Mouse (Mus musculus): ENCODE measurements at regions not wholly inside any gene's neighbourhood (a gene's known extent, or its start where the extent isn't known, plus 50 kb on each side); places are given as distances from the start of the nearest gene placed in this dataset.

GRCm38 (mm10) chr1:23231522-23231921 is 129.5 kb upstream of the 4933415F23Rik start:
- 32% methylated on average over 1 of the region's 1 CpGs for WGBS
- no peaks in the 10 kb centered on the region for H3K36me3 ChIP-seq (ENCODE audit: control insufficient read depth, insufficient read depth, low read length)
- H3K27ac ChIP-seq (ENCODE audit: low read depth, low read length): no peak overlapping the region
- H3K27me3 ChIP-seq (replicated peaks; ENCODE audit: control insufficient read depth, insufficient read depth, low read length): no peaks in the 10 kb centered on the region
- H3K4me1 ChIP-seq (ENCODE audit: control insufficient read depth, insufficient read depth, low read depth, low read length): no peaks in the 10 kb centered on the region
- H3K4me2 ChIP-seq (ENCODE audit: low read length): no peak overlapping the region
- no peak overlapping the region for H3K4me3 ChIP-seq (ENCODE audit: low read length)
- 0 out of 2 replicates have a peak, but pooled peaks have one; percentile 40 for ATAC-seq
- H3K9ac ChIP-seq (ENCODE audit: low read depth, low read length): no peak overlapping the region
- no peaks in the 10 kb centered on the region for H3K9me3 ChIP-seq (ENCODE audit: control insufficient read depth, low read length)

- no peaks in the 10 kb centered on the region for H3K36me3 ChIP-seq (ENCODE audit: control insufficient read depth, insufficient read depth, low read length)
- H3K27me3 ChIP-seq (replicated peaks; ENCODE audit: control insufficient read depth, insufficient read depth, low read length): no peaks in the 10 kb centered on the region
- no peak overlapping the region for H3K4me3 ChIP-seq (ENCODE audit: low read length)
- 76% methylated on average over 6 of the region's 6 CpGs for WGBS
- no peaks in the 10 kb centered on the region for H3K9me3 ChIP-seq (ENCODE audit: control insufficient read depth, low read length)
- no peak for ATAC-seq
- no peak overlapping the region for H3K4me2 ChIP-seq (ENCODE audit: low read length)
- no peak overlapping the region for H3K27ac ChIP-seq (ENCODE audit: low read depth, low read length)
- H3K4me1 ChIP-seq (ENCODE audit: control insufficient read depth, insufficient read depth, low read depth, low read length): no peaks in the 10 kb centered on the region
- H3K9ac ChIP-seq (ENCODE audit: low read depth, low read length): no peak overlapping the region
These were observed 126.4 kb upstream of the 4933415F23Rik start for GRCm38 (mm10) chr1:23228478-23228877.

DNA sequence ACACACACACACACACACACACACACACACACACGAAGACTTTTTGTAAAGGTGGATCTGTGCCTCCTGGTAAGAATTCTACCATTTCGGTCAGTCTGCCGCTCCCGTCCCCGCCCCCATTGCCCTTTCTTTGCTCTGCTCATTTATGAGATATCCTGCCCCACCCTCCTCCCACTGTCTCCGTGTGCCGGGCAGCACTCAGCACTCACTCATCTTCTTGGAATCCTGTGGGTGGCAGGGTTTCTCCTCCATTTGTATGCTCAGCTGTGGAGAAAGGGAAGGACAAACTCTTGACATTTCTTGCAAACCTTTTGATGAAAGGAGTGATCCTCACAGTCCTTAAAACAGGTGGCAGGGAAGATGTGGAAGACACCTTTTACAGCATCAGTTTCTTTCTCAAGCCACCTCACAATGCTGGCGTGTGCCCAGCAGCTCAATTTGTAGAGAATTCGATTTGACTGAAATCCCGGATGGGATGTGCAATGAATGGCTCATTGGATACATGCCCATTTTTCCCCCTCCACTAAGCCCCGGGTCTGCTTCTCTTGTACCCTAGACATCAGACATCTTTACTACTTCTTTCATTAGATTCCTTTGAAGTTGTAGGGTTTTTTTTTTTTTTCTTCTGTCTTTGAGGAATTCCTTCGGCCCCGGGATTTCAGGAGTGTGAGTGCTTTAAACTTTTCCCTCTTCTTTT is 112.6 kb upstream of the 4933415F23Rik start:
- H3K27ac ChIP-seq (ENCODE audit: low read depth, low read length): no peak overlapping the region
- no peaks in the 10 kb centered on the region for H3K36me3 ChIP-seq (ENCODE audit: control insufficient read depth, insufficient read depth, low read length)
- no peak overlapping the region for H3K4me3 ChIP-seq (ENCODE audit: low read length)
- no peaks in the 10 kb centered on the region for H3K4me1 ChIP-seq (ENCODE audit: control insufficient read depth, insufficient read depth, low read depth, low read length)
- no peaks in the 10 kb centered on the region for H3K9me3 ChIP-seq (ENCODE audit: control insufficient read depth, low read length)
- H3K4me2 ChIP-seq (ENCODE audit: low read length): peak overlapping the region; percentile 16
- H3K27me3 ChIP-seq (replicated peaks; ENCODE audit: control insufficient read depth, insufficient read depth, low read length): no peaks in the 10 kb centered on the region
- no peak overlapping the region for H3K9ac ChIP-seq (ENCODE audit: low read depth, low read length)
- no peak for ATAC-seq
- 64% methylated on average over 13 of the region's 13 CpGs for WGBS

DNA sequence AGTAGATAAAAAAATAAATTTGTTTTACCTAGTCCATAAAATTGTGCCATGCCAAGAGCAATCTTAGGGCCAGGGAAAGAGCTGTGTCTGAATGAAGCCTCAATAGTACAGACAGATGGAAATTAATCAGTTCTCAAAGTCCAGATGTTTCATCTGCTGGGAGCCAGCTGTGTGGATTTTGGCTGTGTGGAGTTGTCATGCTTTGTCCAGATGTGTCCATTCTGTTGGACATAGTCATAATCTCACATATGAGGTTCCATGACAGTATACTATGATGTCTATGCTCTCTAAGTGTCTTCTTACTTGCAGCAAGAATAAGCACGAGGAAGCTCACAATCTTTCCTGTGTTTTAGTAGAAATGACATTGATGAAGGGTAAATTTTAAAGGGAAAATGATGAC is 105.8 kb upstream of the 4933415F23Rik start:
- H3K9me3 ChIP-seq (ENCODE audit: control insufficient read depth, low read length): no peaks in the 10 kb centered on the region
- no peak overlapping the region for H3K4me3 ChIP-seq (ENCODE audit: low read length)
- no peak overlapping the region for H3K4me2 ChIP-seq (ENCODE audit: low read length)
- no peaks in the 10 kb centered on the region for H3K27me3 ChIP-seq (replicated peaks; ENCODE audit: control insufficient read depth, insufficient read depth, low read length)
- no peak for ATAC-seq
- H3K27ac ChIP-seq (ENCODE audit: low read depth, low read length): no peak overlapping the region
- H3K4me1 ChIP-seq (ENCODE audit: control insufficient read depth, insufficient read depth, low read depth, low read length): no peaks in the 10 kb centered on the region
- WGBS: 72% methylated on average over 1 of the region's 1 CpGs
- H3K9ac ChIP-seq (ENCODE audit: low read depth, low read length): no peak overlapping the region
- H3K36me3 ChIP-seq (ENCODE audit: control insufficient read depth, insufficient read depth, low read length): no peaks in the 10 kb centered on the region

DNA sequence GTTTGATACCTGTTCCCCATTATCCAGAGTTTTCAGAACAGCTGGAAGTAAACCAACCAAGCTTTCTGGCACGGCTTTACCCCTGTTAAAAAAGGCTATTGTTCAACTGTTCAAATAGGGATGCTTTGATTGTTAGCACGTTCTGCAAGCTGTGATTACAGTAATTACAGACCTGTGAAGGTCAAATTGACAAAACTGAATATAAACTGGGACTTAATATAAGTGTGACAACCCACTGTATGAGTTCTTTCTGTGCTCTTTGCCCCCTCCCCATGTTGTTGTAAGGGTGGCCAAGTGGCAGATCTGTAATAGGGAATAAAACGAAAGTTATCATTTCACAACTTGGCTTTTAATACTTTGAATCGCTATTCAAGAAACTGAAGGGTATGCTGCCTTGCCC is 105.0 kb upstream of the 4933415F23Rik start:
- 67% methylated on average over 4 of the region's 4 CpGs for WGBS
- Histone ChIP-seq H3K4me1 (ENCODE audit: control insufficient read depth, insufficient read depth, low read depth, low read length) (no peaks in the 10 kb centered on the region), H3K36me3 (ENCODE audit: control insufficient read depth, insufficient read depth, low read length) (no peaks in the 10 kb centered on the region), H3K27me3 (replicated peaks; ENCODE audit: control insufficient read depth, insufficient read depth, low read length) (no peaks in the 10 kb centered on the region), H3K4me3 (ENCODE audit: low read length) (no peak overlapping the region), H3K4me2 (ENCODE audit: low read length) (no peak overlapping the region), H3K9ac (ENCODE audit: low read depth, low read length) (no peak overlapping the region), H3K27ac (ENCODE audit: low read depth, low read length) (no peak overlapping the region), H3K9me3 (ENCODE audit: control insufficient read depth, low read length) (no peaks in the 10 kb centered on the region)
- ATAC-seq: no peak

DNA sequence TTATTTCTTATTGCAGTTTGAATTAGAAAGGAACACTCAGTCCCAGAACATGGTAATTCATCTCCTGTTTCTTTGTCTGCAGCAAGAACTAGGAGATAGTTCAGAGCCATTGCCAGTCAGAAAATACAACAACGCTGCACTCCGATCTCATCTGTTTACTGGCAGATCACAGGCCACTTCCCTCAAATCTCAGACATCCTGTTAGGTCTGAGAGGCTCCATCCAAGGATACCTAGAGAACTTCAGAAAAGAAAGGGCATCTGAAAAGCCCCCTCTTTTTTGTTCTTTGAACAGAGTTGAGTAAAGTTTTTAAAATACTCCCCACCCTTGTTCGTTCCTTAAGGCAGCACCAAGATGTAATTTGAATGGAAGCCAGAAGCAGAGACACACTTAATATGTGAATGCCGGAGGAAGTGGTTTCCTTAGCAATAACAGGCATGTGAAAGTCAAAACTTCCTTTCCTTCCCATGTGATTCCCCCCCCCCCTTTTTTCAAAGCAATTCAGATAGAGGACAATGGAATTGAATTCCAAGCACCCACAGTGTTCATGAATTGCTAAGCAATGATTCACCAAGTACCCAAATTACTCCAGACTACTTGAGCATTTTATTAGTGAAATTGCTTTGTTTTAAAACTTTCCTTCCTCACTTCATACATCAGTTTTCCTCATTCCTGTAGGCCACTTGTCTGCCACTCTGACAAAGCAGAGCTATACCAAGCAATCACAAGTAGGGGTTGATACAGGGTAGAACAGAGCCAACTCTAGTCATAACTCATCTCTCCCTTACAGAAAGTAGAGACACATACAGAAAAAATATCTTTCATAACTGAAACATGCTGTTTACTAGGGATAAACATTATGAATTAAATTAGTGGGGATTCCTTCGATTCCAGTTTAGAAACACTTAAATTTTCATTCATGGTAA is 100.7 kb upstream of the 4933415F23Rik start:
- H3K36me3 ChIP-seq (ENCODE audit: control insufficient read depth, insufficient read depth, low read length): no peaks in the 10 kb centered on the region
- no peaks in the 10 kb centered on the region for H3K9me3 ChIP-seq (ENCODE audit: control insufficient read depth, low read length)
- H3K4me3 ChIP-seq (ENCODE audit: low read length): no peak overlapping the region
- no peaks in the 10 kb centered on the region for H3K27me3 ChIP-seq (replicated peaks; ENCODE audit: control insufficient read depth, insufficient read depth, low read length)
- peak overlapping the region; percentile 29; the same call in 1 of the 2 replicates for H3K27ac ChIP-seq (ENCODE audit: low read depth, low read length)
- WGBS: 41% methylated on average over 5 of the region's 5 CpGs
- H3K9ac ChIP-seq (ENCODE audit: low read depth, low read length): no peak overlapping the region
- no peaks in the 10 kb centered on the region for H3K4me1 ChIP-seq (ENCODE audit: control insufficient read depth, insufficient read depth, low read depth, low read length)
- no peak overlapping the region for H3K4me2 ChIP-seq (ENCODE audit: low read length)
- no peak; the same call in 1 of the 2 replicates for ATAC-seq

DNA sequence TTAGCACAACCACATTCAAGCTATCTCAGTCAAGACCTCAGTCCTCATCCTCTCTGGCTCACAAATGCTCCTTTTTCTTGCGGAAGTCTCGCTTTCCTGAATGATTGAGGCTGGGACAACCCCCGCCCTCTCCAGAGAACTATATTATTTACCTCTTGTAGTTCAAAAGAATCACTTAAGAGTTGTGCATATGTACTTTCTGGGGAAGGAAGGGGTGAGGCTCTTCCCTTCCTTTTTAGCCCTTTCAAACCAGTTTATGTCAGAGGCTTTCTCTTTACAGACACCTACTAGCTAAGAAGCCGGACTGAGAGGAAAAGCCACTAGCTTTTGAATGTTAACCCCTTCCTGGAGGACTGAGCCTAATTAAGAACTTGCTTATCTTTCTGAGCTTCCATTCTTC is 98.4 kb upstream of the 4933415F23Rik start:
- Histone ChIP-seq H3K4me1 (ENCODE audit: control insufficient read depth, insufficient read depth, low read depth, low read length) (no peaks in the 10 kb centered on the region), H3K27me3 (replicated peaks; ENCODE audit: control insufficient read depth, insufficient read depth, low read length) (no peaks in the 10 kb centered on the region), H3K27ac (ENCODE audit: low read depth, low read length) (no peak overlapping the region), H3K36me3 (ENCODE audit: control insufficient read depth, insufficient read depth, low read length) (no peaks in the 10 kb centered on the region), H3K9ac (ENCODE audit: low read depth, low read length) (no peak overlapping the region), H3K4me2 (ENCODE audit: low read length) (no peak overlapping the region), H3K9me3 (ENCODE audit: control insufficient read depth, low read length) (no peaks in the 10 kb centered on the region), H3K4me3 (ENCODE audit: low read length) (no peak overlapping the region)
- 64% methylated on average over 4 of the region's 4 CpGs for WGBS
- no peak for ATAC-seq

GRCm38 (mm10) chr1:23190316-23191005 is 88.4 kb upstream of the 4933415F23Rik start:
- no peaks in the 10 kb centered on the region for H3K36me3 ChIP-seq (ENCODE audit: control insufficient read depth, insufficient read depth, low read length)
- H3K4me1 ChIP-seq (ENCODE audit: control insufficient read depth, insufficient read depth, low read depth, low read length): no peaks in the 10 kb centered on the region
- no peak for ATAC-seq
- H3K4me2 ChIP-seq (ENCODE audit: low read length): no peak overlapping the region
- H3K9me3 ChIP-seq (ENCODE audit: control insufficient read depth, low read length): no peaks in the 10 kb centered on the region
- no peak overlapping the region for H3K9ac ChIP-seq (ENCODE audit: low read depth, low read length)
- 82% methylated on average over 3 of the region's 3 CpGs for WGBS
- no peak overlapping the region for H3K4me3 ChIP-seq (ENCODE audit: low read length)
- no peak overlapping the region for H3K27ac ChIP-seq (ENCODE audit: low read depth, low read length)
- no peaks in the 10 kb centered on the region for H3K27me3 ChIP-seq (replicated peaks; ENCODE audit: control insufficient read depth, insufficient read depth, low read length)

DNA sequence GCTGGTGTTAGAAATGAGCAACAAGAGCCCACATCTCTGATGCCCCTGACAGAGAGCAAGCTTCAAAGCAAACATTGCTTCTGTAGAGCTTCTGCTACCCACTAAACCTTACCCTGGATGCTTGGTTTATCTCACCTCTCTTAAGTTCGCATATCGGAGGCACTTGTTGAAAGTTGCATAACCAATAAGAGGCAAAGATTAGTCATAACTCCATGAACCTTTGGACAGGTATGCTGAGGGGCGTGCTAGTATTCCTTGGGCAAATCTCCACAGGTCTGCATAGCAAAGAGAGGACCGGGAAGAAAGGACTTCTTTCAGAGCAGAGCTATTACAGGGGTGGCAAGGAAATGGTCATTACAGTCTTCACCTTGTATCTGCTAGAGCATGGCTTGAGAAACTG is 87.7 kb upstream of the 4933415F23Rik start:
- no peak overlapping the region for H3K4me2 ChIP-seq (ENCODE audit: low read length)
- H3K9ac ChIP-seq (ENCODE audit: low read depth, low read length): no peak overlapping the region
- H3K27ac ChIP-seq (ENCODE audit: low read depth, low read length): no peak overlapping the region
- no peak overlapping the region for H3K4me3 ChIP-seq (ENCODE audit: low read length)
- no peak for ATAC-seq
- WGBS: 97% methylated on average over 4 of the region's 4 CpGs
- no peaks in the 10 kb centered on the region for H3K36me3 ChIP-seq (ENCODE audit: control insufficient read depth, insufficient read depth, low read length)
- H3K9me3 ChIP-seq (ENCODE audit: control insufficient read depth, low read length): no peaks in the 10 kb centered on the region
- no peaks in the 10 kb centered on the region for H3K4me1 ChIP-seq (ENCODE audit: control insufficient read depth, insufficient read depth, low read depth, low read length)
- no peaks in the 10 kb centered on the region for H3K27me3 ChIP-seq (replicated peaks; ENCODE audit: control insufficient read depth, insufficient read depth, low read length)
